Mouse (Mus musculus) C2C12 (cell line): ENCODE data around the gene Gm49358.

Source experiments
- CEBPB ChIP-seq: IDR thresholded peaks from one replicate; pipeline ENCODE4 v1.6.1; 2011; ENCODE audit warnings: low read depth, mild to moderate bottlenecking, control low read depth, moderate library complexity
- CTCF ChIP-seq: IDR thresholded peaks from one replicate; pipeline ENCODE4 v1.5.1; 2011; ENCODE audit not compliant: control insufficient read depth, insufficient read depth, insufficient read length
- FOSL1 ChIP-seq: IDR thresholded peaks from one replicate; pipeline ENCODE4 v1.8.0; 2011; ENCODE audit warnings: mild to moderate bottlenecking, low read length; ENCODE audit not compliant: poor library complexity, insufficient read depth, severe bottlenecking
- MAX ChIP-seq: IDR thresholded peaks from one replicate; pipeline ENCODE4 v1.6.1; 2011; ENCODE audit warnings: mild to moderate bottlenecking, control low read depth
- USF1 ChIP-seq: IDR thresholded peaks from one replicate; pipeline ENCODE4 v1.6.1; 2011; ENCODE audit warnings: low read depth, mild to moderate bottlenecking, control low read depth, moderate library complexity

DNA sequence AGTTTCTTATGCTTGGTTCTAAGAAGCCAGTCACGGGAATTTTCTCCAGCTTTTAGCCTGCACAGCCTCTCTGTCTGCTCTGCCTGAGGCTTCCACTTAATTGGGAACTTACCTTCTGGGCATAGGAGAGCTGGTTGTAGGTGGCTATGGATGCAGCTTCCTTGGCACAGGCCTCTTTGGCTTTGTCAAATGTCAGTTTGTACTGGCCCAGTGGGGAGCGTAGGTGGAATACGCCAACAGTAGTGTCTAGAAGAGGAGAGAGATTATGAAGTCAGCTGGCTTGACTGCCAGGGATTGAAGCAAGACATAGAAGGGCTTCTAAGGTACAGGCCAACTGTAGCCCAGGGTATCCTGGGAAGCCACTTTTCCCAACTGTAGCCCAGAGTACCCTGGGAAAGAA is 89.7 kb downstream of the Gm49358 start:
- TF ChIP-seq CTCF (no peak), USF1 (no peak), FOSL1 (no peak), CEBPB (no peak), MAX (no peak)
